Mouse (Mus musculus) CD4-positive naive resting alpha-beta T cell, adult 76 days (primary cell): Measurements from ENCODE around the gene Prkab1. TPM values are rescaled to one million over a fixed set of nuclear protein-coding genes. Genes with fewer than 3 reads are reported as not detected.

ENCODE experiments used
- total RNA-seq: library from RNA; stranded (reverse); gene quantifications from one replicate; pipeline ENCODE4 v1.2.4, GENCODE M21; 2023

The Prkab1 gene
- 76.9 TPM for total RNA-seq

DNA sequence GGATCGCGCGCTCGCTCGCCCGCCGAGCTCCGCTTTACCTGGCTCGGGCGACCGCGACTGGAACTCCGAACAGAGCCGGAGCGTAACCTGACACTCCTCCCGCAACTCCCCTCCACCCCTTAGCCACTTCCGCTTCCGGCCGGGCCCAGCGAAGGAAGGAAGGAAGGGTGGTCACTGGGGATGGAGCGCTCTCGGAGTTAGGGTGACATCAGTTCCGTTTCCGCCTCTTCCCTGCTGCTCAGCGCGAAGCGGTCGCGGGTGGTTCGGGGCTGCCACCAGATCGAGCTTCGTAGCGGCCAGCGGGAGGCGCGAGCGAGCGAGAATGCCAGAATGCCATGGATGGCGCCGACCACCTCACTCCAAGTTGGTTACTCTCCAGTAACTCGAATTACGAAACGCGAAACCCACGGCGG is at the start of gene Prkab1:
Prkab1 (minus strand) TSS at position 182 of the 413 bp plus-strand sequence.

Other genes starting within 250 kb of the Prkab1 start
- 2.1 TPM for gene Cit, start 179.2 kb downstream of the Prkab1 start, total RNA-seq
- gene Tmem233, start 58.7 kb upstream of the Prkab1 start, total RNA-seq: not detected